Mouse (Mus musculus) embryonic facial prominence, embryonic 11.5 days (tissue): ENCODE results near the gene Sycp2l. TPM values are rescaled to one million over a fixed set of nuclear protein-coding genes. Genes with fewer than 3 reads are reported as not detected.

Experiments
- ATAC-seq: fragments of 200-750 bp; cut with Nextera tagmentation; replicated peaks from 2 replicates; pipeline ENCODE4 v1.8.0; 2017; ENCODE audit warnings: low read depth; ENCODE audit not compliant: insufficient number of reproducible peaks, low FRiP score, low TSS enrichment
- DNase-seq: peaks from one replicate; pipeline ENCODE4 v3.0.0-alpha.2; 2015; ENCODE audit warnings: low spot score
- H3K27ac ChIP-seq: fragments of 300-500 bp; sonication (generic); replicated peaks from 2 replicates; pipeline ENCODE4 v1.5.1; 2014; ENCODE audit warnings: mild to moderate bottlenecking, low read depth, low read length, control low read depth
- H3K27me3 ChIP-seq: fragments of 300-500 bp; sonication (generic); 2 replicates; pipeline ENCODE4 v1.6.1; 2014; ENCODE audit warnings: mild to moderate bottlenecking, low read length, moderate library complexity, mixed read lengths; ENCODE audit not compliant: control insufficient read depth, insufficient read depth
- H3K36me3 ChIP-seq: fragments of 300-500 bp; sonication (generic); replicated peaks from 2 replicates; pipeline ENCODE4 v1.6.1; 2014; ENCODE audit warnings: low read depth, mild to moderate bottlenecking, low read length, moderate library complexity, mixed read lengths; ENCODE audit not compliant: control insufficient read depth, insufficient read depth
- H3K4me1 ChIP-seq: fragments of 300-500 bp; sonication (generic); 2 replicates; pipeline ENCODE4 v1.6.1; 2014; ENCODE audit warnings: low read length, mixed read lengths; ENCODE audit not compliant: control insufficient read depth, insufficient read depth
- H3K4me2 ChIP-seq: fragments of 300-500 bp; sonication (generic); 2 replicates; pipeline ENCODE4 v1.6.1; 2014; ENCODE audit warnings: low read depth, mild to moderate bottlenecking, control low read depth, low read length, moderate library complexity
- H3K4me3 ChIP-seq: fragments of 300-500 bp; sonication (generic); 2 replicates; pipeline ENCODE4 v1.5.1; 2014; ENCODE audit warnings: low read depth, low read length, control low read depth
- H3K9ac ChIP-seq: fragments of 300-500 bp; sonication (generic); replicated peaks from 2 replicates; pipeline ENCODE4 v1.6.1; 2014; ENCODE audit warnings: mild to moderate bottlenecking, control low read depth, low read length
- H3K9me3 ChIP-seq: fragments of 300-500 bp; sonication (generic); replicated peaks from 2 replicates; pipeline ENCODE4 v1.6.1; 2016; ENCODE audit warnings: mild to moderate bottlenecking, low read length, inconsistent platforms, mixed read lengths; ENCODE audit not compliant: control insufficient read depth
- WGBS: fragments of 180-500 bp; shearing (Covaris S2); extraction: QIAGEN DNeasy Blood & Tissue Kit; methylation state at CpG from one replicate; pipeline ENCODE4 v1.1.7; 2014; 5-methylcytosine and 5-hydroxymethylcytosine counted together
- polyA plus RNA-seq: library from polyadenylated mRNA; unstranded; fragments of >200 nt; fragmentation: Nextera tagmentation; extraction: Ambion mirVana; gene quantifications from 2 replicates; pipeline ENCODE4 v1.2.1, GENCODE M21; 2014

Sycp2l gene
- polyA plus RNA-seq, 1 experiment from 2014 or later = not detected

- ATAC-seq = no peak
- no peak overlapping the region for H3K27ac ChIP-seq
- H3K36me3 ChIP-seq = no peaks in the 10 kb centered on the region
- no peak overlapping the region for H3K9ac ChIP-seq
- H3K4me3 ChIP-seq = no peak overlapping the region
- H3K9me3 ChIP-seq = no peaks in the 10 kb centered on the region
- DNase-seq = no peak
- H3K4me1 ChIP-seq = no peaks in the 10 kb centered on the region
- no peak overlapping the region for H3K4me2 ChIP-seq
- WGBS = 93% methylated on average over 2 of the region's 2 CpGs
- H3K27me3 ChIP-seq = no peaks in the 10 kb centered on the region
Observed at GRCm38 (mm10) chr13:41100031-41100430, 14.1 kb upstream of the Sycp2l start.

DNA sequence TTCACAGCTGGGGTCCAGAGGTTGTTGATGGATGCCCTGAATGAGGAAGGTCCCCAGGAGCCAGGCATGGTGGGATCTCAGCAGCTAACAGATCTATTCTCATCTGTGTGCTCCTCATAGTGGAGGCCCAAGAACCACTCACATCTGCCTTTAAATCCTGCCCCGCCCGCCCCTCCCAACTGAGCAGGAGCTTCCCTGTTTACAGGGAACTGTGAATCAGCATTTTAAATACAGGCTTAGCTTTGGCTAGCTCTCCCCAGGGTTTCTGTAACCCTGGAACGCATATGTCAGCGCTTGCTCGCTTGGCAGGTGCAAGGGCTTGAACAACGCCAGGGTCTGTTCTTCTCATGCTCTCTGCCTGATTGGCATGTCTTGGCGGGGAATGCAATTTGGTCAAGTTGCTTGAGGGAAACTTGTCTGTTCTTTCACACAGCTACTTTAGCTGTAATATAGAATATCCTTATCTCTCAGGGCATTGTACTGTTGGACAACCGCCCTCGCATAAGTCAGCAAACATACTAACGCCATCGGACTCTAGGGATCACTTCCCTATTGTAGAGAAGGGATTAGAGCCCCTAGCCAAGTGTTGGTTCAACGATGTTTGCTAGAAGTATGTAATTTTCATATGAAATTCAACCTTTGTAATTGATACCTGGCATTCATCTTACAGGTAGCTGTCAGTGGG is 10.1 kb upstream of the Sycp2l start:
- no peak overlapping the region for H3K4me3 ChIP-seq
- H3K9me3 ChIP-seq = no peaks in the 10 kb centered on the region
- H3K27ac ChIP-seq = no peak overlapping the region
- no peak for DNase-seq
- H3K4me1 ChIP-seq = no peaks in the 10 kb centered on the region
- WGBS = 70% methylated on average over 12 of the region's 12 CpGs
- no peak for ATAC-seq
- H3K36me3 ChIP-seq = no peaks in the 10 kb centered on the region
- H3K27me3 ChIP-seq = no peaks in the 10 kb centered on the region
- H3K4me2 ChIP-seq = no peak overlapping the region
- no peak overlapping the region for H3K9ac ChIP-seq

DNA sequence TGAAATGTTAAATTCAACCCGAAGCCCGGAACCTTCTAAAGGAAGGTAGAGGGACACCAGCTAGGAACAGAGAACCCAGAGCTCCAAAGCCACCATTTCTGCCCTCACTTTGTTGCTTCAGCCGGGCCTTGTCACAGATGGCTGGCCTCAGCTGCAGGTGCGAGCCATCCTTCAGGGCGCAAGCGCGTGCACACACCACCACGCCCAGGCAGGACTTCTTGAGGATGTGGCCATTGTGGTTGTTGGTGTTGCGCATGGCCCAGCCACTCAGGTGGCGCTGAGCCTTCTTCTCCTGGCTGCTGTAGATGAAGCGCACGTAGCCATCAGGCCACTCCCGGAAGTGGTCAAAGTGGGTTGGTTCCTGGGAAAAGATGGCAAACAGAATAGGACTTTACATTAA is 8.6 kb upstream of the Sycp2l start:
- Histone ChIP-seq H3K27me3 (no peaks in the 10 kb centered on the region), H3K4me1 (no peaks in the 10 kb centered on the region), H3K4me2 (no peak overlapping the region), H3K9me3 (no peaks in the 10 kb centered on the region), H3K9ac (no peak overlapping the region), H3K36me3 (no peaks in the 10 kb centered on the region), H3K4me3 (no peak overlapping the region), H3K27ac (no peak overlapping the region)
- DNase-seq (no peak), ATAC-seq (no peak)
- whole genome bisulfite sequencing = 95% methylated on average over 13 of the region's 13 CpGs

GRCm38 (mm10) chr13:41110935-41111334 is 3.2 kb upstream of the Sycp2l start, which contains the start of gene Gcm2:
Gene Gcm2 (minus strand): TSS chr13:41111035.
- 65% methylated on average over 3 of the region's 3 CpGs for WGBS
- DNase-seq (no peak), ATAC-seq (no peak)
- Histone ChIP-seq H3K27me3 (no peaks in the 10 kb centered on the region), H3K4me2 (no peak within 1 kb of the TSS), H3K9ac (no peak within 1 kb of the TSS), H3K4me1 (no peaks in the 10 kb centered on the region), H3K36me3 (no peaks in the 10 kb centered on the region), H3K9me3 (no peaks in the 10 kb centered on the region), H3K4me3 (no peak within 1 kb of the TSS), H3K27ac (no peak within 1 kb of the TSS)

DNA sequence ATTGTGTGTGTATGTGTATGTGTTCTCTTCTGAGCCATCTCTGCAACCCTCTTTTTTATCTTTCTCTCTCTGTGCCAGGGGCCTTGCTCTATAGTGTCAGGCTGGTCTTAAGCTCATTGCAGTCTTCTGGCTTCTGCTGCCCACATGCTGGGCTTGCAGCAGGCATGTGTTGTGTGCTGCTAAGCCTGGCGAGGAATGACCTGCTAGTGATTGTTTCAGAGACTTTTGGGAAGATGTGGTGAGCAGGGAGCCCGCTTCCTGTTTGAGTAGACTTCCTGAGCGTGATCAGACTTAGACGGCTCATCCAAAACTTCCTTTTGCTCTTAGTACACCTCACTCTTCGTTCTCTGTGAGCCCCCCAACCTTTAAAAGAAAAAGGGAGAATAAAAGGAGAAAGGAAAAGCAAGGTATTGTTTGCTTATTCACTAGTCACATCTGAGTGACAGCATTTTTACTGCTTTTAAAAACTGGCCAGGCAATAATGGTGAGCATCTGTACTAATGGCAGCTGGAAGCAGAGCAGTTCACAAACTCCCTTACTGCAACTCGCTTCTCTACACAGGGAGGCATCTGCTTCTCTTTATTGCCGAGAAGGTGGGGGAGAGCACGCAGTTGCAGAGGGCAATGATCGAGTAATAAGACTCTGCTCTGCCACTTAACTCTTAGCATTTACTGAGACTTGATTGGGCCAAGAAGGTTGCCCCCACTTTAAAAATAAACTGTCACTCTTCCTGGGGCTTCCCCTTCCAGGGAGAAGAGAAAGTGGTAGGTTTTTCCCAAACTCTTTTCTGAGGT is 5.2 kb downstream of the Sycp2l start:
- no peak for ATAC-seq
- no peak overlapping the region for H3K27ac ChIP-seq
- WGBS = 27% methylated on average over 9 of the region's 9 CpGs
- no peaks in the 10 kb centered on the region for H3K4me1 ChIP-seq
- H3K9ac ChIP-seq = no peak overlapping the region
- H3K9me3 ChIP-seq = no peaks in the 10 kb centered on the region
- peak; percentile 72 for DNase-seq
- H3K4me3 ChIP-seq = no peak overlapping the region
- no peak overlapping the region for H3K4me2 ChIP-seq
- no peaks in the 10 kb centered on the region for H3K27me3 ChIP-seq
- H3K36me3 ChIP-seq = no peaks in the 10 kb centered on the region

DNA sequence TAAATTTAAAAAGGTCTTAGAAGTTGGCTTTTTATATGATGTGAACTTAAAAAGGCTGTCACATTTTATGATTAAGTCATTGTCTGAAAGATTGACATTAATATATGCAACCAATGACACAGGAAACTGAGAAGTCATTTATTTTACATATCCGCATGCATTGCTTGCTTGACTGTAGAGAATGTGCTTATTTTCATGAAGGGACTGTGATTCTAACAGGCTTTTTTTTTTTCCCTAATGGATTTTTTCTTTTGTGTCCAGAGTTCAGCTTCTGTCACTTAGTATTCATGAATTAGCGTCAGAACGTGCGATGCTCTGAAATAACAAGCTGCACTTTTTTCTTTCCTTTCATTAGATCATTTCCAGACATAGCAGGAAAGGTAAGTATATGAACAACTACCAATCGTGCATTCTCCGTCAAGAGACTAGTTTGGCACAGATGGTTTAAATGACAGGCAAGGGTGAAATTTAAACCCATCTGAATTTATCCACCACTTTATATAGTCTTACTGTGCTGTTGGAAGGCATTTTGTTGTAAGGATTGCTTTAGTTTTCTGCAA is 9.6 kb downstream of the Sycp2l start:
- Histone ChIP-seq H3K9ac (no peak overlapping the region), H3K4me3 (no peak overlapping the region), H3K4me1 (no peaks in the 10 kb centered on the region), H3K36me3 (no peaks in the 10 kb centered on the region), H3K27ac (no peak overlapping the region), H3K4me2 (no peak overlapping the region), H3K9me3 (no peaks in the 10 kb centered on the region), H3K27me3 (no peaks in the 10 kb centered on the region)
- DNase-seq = no peak
- ATAC-seq = no peak
- 60% methylated on average over 6 of the region's 6 CpGs for WGBS

DNA sequence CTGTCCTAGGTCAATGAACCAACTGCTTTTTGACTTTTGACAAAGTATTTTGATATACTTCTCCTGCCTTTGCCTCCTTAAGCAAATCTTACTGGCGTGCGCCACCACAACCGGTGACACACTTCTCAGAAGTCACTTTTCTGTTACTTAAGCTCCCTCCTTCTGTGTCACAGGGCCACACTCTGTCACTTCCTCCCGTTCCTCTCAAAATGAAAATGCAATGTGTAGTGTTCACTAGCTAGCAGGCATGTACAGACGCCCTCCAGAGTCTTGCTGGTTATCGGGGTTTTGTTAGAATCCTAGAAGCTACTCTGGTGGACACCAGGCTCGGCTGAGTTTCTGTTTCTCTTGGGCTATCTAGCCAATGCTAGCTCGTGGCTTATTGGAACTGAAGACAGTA is 14.2 kb downstream of the Sycp2l start:
- Histone ChIP-seq H3K27ac (no peak overlapping the region), H3K4me2 (no peak overlapping the region), H3K9me3 (no peaks in the 10 kb centered on the region), H3K4me1 (no peaks in the 10 kb centered on the region), H3K27me3 (no peaks in the 10 kb centered on the region), H3K36me3 (no peaks in the 10 kb centered on the region), H3K9ac (no peak overlapping the region), H3K4me3 (no peak overlapping the region)
- ATAC-seq (no peak), DNase-seq (no peak)
- 84% methylated on average over 8 of the region's 8 CpGs for WGBS

GRCm38 (mm10) chr13:41129061-41129460 is 15.0 kb downstream of the Sycp2l start:
- H3K4me2 ChIP-seq = no peak overlapping the region
- H3K9ac ChIP-seq = no peak overlapping the region
- no peaks in the 10 kb centered on the region for H3K27me3 ChIP-seq
- no peaks in the 10 kb centered on the region for H3K36me3 ChIP-seq
- no peak overlapping the region for H3K4me3 ChIP-seq
- H3K9me3 ChIP-seq = no peaks in the 10 kb centered on the region
- H3K27ac ChIP-seq = no peak overlapping the region
- DNase-seq (no peak), ATAC-seq (no peak)
- H3K4me1 ChIP-seq = no peaks in the 10 kb centered on the region
- 87% methylated on average over 8 of the region's 8 CpGs for WGBS
